Mouse (Mus musculus): Measurements from ENCODE around the gene Dnmt3b.

DNA sequence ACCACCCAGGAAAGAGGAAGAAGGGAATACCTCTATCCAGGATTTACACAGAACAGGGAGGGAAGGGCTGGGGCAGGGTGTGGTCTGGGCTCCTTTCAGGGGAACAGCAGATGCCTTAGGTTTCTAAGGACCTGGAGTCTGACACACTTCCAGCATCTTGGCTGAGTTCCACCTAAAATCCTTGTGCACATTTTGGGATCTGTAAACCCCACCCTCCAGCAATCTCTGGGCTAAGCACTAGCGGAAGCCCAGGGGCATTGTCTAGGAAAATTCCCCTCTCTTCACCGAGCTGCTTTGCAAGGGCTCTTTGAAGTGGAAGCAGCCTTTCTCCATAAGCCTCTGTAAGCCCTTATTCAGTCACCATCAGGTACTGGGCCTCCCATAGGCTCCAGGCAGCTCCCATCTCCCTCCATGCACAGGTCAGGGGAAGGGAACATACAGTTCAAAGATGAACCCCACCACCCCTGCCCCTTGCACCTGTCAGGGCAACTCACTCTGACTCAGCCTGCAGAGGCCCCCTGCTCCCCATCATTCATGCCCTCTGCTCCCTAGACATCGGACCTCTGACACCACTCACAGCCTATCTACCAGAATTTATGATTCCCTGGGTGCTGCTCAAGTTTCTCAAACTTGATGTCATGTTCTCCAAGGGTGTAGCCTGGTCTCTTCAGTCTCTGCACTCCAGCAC lies 36.5 kb upstream of the Dnmt3b start:
- TF ChIP-seq CTCF (conservative IDR thresholded peaks at IDR 0.05 in 1 of 2, IDR thresholded peaks at IDR 0.05 in 1 of 2; ENCODE audit: low read depth in 2 of 2, low read length in 2 of 2) (no peak), NRF1 (IDR thresholded peaks at IDR 0.05; ENCODE audit: low read depth, low read length) (no peak), SMC3 (IDR thresholded peaks at IDR 0.05; ENCODE audit: low read depth, low read length) (no peak), POLR2A (IDR thresholded peaks at IDR 0.05; ENCODE audit: low read depth, low read length) (no peak), EP300 (IDR thresholded peaks at IDR 0.05; ENCODE audit: low read length) (no peak), ZNF384 (IDR thresholded peaks at IDR 0.05; ENCODE audit: low read depth, low read length) (no peak), MAX (IDR thresholded peaks at IDR 0.05; ENCODE audit: low read length) (no peak), MAZ (IDR thresholded peaks at IDR 0.05; ENCODE audit: low read depth, low read length) (no peak)
